Mouse (Mus musculus): ENCODE results near the gene Ipo4.

- TF ChIP-seq CTCF (IDR thresholded peaks at IDR 0.05; ENCODE audit: borderline replicate concordance, insufficient read depth, low read depth, low read length) (no peak), POLR2A (IDR thresholded peaks at IDR 0.05; ENCODE audit: borderline replicate concordance, insufficient read depth, low read length) (no peak)
Measured at GRCm38 (mm10) chr14:55644261-55644888, 8.6 kb upstream of the Ipo4 start.
